Mouse (Mus musculus): Measurements from ENCODE around the gene Mtm1.

Gene Mtm1

DNA sequence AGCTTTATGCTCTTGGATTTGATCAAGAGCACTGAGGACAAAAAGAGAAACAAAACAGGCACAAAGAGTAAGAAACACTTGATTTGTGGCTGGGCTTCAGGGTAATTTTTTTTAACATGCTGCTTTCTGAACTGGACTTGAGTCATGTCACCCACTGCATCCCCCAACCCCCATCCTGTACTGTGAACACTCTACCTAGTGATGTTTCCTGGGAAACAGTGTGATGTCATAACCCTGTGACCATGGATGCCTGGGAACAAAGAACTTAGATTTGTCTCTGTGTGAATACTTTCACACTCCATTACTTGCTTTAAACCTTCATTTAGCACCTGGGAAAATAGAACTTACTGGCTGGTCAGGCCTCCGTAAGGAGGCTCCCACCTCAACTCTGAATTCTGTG lies at the start of gene Mtm1:
Mtm1 (plus strand) TSS at position 301 of the 400 bp plus-strand sequence.
- no peak for DNase-seq (ENCODE audit: low spot score in 2 of 2)

DNA sequence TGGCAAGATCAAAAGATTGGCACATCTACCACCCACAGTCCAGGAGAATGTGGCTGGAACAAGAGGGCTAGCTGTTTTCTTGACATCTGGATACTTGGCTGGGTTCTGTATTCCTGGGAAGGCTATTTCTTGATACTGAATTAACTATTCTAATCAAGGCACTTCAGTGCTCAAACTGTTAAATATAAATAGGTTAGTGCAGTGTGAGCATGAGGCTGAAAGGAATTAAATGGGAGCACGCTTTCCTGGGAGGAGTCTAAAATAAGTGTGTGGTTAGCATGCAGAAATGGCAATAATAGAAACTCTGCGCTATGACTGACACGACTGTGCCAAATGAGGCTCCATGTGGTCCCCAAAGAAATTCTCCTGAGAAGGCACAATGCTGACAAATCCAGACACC lies 29.0 kb upstream of the Mtm1 start:
- peak in 1 of 2 experiments; percentile 3 for DNase-seq (ENCODE audit: low spot score in 2 of 2)

DNA sequence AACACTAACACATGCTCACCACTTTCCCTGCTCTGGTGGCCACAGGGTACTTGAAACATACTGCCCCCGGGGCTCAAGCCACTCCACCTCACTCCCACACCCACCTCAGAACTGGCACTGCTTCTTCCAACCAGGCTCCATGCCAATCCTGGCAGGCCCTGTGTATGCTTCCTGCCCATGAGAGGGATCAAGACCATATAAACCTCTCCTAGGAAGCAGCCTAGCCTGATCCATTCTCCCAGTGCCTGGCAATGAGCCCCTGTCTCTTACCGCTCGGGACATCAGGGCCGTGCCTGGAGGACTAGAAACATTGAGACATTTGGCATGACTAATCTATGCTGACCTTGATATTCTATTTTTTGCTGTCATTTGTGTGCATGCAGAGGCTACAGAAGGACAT lies 26.9 kb upstream of the Mtm1 start:
- DNase-seq (ENCODE audit: low spot score in 2 of 2), result no peak

DNA sequence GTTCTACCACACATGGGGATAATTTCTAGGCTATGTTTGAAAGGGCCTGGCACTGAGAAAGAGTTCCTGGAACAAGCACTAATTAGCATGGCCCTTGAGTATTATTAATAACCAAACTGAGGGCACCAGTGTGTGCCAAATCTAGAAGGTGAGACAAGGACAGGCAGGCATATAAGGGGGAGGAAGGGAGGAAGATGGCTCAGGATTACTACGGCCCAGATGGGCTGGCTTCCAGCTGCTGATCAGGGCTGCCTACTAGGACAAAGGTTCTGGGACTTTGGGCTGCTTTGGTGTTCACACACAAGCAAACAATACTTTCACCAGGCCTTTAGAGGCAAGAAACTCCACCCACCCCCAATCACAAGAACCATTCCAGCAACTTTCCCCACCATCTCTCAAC lies 24.2 kb upstream of the Mtm1 start:
- DNase-seq (ENCODE audit: low spot score in 2 of 2), result no peak

DNA sequence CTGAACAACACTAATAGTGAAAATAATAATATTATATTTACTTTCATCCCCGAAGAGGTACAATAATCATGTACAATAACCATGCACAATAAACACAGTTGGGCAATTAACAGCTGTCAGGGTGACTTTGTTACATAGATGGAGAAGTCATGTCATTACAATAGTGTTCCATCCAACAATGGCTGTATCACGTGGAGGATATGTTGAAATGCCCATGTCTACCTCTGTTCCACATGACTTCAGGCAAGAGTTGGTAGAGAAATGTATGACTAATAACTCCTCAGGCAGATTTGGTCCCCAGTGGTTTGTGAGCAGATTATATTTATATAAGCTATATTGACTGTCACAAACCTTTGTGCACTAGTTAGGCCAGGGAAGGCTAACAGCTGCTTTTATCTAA lies 5.8 kb upstream of the Mtm1 start:
- no peak for DNase-seq (ENCODE audit: low spot score in 2 of 2)

DNA sequence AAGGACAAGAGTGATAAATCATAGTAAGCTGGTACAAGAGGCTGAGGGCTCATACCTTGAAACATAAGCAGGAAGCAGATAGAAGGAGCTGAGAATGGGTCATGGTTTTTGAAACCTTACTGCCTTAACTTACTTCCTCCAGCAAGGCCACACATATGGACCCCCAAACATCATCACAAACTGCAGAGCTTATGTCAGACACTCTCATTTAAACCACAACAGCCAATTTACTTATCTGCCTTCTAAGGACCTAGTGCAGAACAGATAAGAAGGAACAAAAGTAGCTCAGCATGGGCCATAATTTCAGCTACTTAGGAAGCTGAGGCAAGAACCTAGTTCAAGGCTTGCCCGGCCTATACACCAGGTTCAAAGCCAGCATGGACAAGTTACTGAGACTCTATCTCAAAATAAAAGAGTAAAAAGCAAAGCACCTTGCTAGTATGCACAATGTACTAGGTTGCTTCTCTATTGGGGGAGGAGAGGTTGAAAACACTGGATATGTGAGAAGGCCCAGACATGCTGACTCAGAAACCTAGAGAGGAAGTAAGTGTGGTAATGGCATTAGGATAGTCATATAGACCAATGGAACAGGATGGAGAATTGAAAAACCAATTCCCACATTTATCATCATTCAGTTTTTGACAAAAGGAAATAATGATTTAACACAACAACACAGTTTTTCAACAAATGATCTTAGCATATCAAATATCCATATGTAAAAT lies 4.6 kb upstream of the Mtm1 start:
- no peak for DNase-seq (ENCODE audit: low spot score in 2 of 2)

DNA sequence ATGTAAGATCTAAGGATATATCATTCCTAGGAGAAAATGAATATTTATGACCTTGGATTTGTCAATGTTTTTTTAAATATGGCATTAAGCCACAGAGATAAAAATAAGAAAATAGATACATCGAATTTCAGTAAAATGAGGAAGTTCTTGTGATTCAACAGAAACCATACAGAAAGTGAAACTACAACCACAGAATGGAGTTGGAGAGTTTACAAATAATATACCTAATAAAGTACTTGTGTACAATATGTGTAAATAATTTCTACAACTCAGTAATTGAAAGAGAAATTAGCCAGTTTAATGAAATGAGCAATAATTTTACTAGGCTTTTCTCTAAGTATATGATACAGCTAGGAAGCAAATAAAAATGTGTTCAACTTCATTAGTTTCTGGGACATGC lies 4.0 kb upstream of the Mtm1 start:
- no peak for DNase-seq (ENCODE audit: low spot score in 2 of 2)

DNA sequence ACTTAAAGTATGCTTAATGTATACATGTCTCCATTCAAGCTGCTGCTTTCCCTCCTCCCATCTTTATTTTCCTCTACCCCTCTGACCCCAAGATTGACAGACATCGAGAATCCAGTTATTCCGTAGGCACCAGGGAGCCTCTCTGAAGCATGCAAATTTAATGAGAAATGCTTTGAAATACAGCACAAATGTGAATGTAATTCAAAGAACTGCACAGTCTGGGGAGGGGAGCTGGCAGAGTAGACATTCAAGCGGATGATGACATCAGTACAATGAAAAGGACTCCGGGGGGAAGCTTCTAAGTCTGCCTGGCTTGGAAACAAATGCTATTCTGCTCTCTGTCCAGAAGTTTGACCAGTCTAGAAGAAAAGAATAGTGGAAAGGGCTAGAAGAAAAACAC lies 2.3 kb downstream of the Mtm1 start:
- no peak for DNase-seq (ENCODE audit: low spot score in 2 of 2)

DNA sequence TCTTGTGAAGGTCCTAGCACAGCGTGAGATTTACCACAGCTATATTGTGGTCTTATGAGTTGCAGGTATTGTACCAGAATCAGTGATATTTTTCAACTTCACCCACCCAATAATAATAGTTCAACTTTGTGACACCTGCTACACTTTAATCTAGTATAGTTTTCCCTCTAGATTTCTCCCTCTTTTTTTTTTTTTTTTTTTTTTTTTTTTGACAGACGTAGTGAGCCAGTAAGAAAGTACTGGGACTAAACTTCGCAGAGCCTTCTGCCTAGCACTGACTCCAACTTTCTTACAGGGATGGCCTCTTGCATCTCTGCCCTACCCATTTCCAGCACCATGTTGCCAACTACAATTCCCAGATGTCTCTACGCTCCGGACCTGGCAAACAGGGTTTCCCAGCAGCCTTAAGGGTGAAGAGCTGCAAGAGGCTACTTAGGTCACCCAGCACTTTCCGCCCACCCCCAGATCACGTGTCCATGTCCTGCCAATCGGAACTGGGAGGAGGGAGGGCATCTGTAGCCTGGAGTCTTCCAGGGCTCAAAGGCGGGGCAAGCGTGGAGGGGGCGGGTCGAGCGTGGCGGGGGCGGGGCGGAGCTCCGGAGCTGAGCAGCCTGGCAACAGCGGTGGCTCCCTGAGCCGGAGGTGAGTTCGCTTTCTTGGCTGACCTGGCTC lies 4.0 kb downstream of the Mtm1 start:
- DNase-seq (ENCODE audit: low spot score in 2 of 2), result peak; percentile 68 to 82

DNA sequence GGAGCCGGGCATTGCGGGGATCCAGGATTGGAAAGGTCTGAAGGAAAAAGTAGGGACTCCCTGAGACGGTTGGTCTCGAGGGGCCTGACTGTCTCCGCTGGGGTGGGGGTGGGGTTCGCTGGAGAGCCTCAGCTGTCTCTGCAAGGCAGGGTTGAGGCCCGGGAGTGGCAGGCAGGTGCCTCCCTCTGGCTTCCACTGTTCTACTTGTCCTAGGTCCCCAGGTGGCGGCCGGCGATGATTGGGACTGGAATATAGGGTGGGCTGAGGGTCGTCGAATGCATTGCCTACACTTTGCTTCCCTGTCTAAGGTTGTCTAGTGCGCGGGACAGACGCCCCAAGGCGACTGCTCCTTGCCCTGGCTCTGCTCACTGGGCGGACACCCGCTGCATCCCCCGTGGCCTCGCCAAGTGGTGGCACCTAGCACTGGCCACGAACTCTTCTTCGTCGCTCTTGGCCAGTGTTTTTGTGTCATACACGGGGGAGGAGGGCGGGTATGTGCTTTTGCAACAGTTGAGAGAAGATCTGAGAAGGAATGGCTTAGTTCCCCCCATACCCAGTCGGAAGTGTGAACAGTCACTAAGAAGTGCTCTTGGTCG lies 4.6 kb downstream of the Mtm1 start:
- DNase-seq (ENCODE audit: low spot score in 2 of 2), result peak in 1 of 2 experiments; percentile 8

DNA sequence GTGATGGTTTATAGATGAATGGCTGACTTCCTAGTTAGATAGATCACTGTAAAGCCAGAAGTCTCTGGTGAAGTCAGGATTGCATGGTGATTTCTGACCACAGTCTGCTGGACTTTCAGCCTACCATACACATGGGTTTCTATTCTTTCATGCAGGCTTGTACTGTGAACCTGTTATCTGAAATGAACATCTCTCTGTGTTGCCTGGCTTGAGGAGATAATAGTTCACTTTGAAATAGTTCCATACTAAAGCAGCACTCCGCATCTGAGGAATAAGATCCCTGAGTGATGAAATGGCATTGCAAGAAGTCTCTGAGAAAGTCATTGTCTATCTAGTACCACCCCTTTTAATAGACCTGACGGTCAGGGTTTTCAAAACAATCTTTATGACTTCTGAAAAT lies 6.3 kb downstream of the Mtm1 start:
- DNase-seq (ENCODE audit: low spot score in 2 of 2), result no peak

DNA sequence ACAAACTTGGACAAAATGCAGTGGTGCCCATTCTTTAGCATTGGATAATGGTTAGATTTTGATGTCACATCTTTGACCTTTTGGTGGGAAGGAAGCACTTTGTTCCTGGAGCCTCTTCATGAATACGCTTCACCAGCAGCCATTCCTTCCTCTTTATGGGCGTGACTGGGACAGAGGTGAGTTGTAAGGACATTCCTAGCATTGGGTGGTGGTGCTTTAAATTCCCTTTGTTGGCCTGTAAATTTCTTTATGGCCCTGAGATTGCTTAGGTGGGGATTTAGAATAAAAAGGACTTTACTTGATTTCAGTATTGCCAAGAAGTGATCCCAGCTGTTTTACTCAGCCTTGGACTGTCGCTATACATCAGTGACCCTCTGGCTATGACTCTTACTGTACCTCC lies 8.3 kb downstream of the Mtm1 start:
- DNase-seq (ENCODE audit: low spot score in 2 of 2), result no peak

DNA sequence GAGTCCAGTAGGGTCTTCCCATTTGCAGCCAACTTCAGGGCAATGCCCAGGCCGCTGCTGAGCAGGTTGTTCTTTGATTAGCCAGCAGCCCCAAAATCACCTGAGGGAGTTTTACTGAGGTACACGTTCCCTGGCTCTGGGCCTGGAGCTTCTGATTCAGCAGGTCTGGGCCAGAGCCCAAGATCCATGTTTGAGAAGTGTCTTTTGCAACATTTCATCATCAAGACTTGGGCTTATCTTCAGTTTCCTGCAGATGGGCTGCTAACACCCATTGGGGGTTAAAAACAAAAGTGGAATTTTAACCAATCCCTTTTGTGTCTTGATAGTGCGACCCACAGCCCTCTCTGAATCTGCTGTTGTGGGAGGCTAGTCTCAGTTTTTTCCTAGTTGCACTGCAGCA lies 10.3 kb downstream of the Mtm1 start:
- no peak for DNase-seq (ENCODE audit: low spot score in 2 of 2)

DNA sequence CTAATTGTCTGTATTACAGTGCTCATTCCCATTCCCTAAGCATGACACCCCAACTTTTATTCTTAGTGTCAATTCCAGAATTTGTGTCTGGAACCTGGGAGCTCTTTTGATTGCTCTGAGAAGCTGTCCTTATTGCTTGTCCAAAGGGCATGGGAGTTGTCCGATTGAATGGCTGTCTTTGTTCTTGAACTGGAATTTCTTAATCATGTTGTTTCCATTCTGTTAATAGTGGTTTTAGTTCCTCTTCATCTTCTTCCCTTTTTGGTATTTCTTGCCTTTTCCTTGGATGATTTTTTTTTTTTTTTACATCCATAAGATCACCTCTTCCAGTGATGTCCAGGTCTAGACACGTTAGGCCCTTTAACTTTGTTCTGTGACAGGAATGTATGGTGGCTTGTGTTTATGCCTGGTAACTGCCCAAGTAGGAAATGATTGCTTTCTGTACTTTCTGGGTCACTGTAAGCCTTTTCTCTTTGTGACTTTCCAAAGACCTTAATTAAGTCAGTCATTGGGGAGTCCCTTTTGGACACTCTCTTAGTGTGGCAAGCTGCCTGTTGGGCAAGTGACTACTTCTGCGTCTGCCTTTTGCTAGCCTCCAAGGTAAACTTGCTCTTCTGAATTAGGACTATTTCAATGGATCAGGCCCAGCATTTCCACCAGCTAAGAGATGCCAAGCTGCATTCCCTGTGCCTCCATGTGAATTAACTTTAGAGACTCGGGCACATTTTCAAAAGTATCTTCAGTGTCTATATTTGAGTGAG lies 12.3 kb downstream of the Mtm1 start:
- no peak for DNase-seq (ENCODE audit: low spot score in 2 of 2)

DNA sequence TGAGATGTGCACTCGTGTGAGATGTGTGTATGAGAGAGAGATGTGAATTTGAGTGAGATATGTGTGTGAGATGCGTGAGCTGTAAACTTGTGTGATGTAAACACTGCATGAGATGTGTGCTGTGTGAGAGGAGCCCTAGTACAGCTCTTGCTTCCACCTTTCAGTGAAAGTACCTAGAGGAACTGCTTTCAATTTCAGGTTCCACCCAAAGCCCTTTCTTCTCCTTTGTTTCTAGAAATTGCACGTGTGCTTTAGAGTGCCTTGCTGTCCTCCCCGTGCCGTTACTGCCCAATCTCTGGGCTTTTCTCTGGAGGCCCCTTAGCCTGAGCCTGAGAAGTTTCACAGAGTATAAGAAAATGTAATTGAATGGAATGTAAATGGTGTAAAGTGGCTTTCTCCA lies 16.3 kb downstream of the Mtm1 start:
- DNase-seq (ENCODE audit: low spot score in 2 of 2), result no peak

DNA sequence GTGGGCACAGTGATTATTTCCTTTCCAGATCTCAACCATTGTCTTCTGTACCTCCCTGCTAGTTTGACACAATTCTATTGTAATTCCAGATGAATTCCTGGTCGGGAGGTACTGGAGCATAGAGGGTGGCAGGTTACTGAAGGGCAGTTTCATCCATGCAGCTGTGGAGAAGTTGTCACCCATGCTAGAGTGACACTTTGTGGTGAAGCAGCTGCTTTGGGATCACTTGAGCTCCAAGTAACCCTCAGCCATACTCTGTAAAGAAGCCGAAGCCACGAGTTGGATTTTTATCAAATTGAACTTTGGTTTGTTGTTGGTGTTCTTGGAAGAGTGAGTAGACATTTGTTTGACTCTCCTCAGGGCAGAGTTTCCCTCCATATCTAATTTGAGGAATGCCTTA lies 17.6 kb downstream of the Mtm1 start:
- DNase-seq (ENCODE audit: low spot score in 2 of 2), result no peak

DNA sequence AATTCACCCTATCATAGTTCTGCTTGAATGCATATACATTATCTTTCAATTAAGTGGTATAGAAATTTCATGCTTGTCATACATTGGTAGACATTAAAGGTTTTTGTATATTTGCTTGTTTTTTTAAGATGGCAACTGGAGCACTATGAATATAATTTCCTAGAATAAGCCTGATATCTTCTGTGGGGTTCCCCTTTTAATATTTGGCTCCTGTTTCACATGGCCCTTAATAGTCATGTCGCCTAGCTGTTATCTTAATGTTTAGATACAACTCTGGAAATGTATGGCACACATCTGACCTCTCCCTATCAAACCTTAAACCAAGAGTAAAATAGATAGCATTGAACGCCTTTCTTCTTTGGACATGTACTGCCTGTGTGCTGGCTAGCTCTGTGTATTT lies 20.3 kb downstream of the Mtm1 start:
- DNase-seq (ENCODE audit: low spot score in 2 of 2), result no peak

DNA sequence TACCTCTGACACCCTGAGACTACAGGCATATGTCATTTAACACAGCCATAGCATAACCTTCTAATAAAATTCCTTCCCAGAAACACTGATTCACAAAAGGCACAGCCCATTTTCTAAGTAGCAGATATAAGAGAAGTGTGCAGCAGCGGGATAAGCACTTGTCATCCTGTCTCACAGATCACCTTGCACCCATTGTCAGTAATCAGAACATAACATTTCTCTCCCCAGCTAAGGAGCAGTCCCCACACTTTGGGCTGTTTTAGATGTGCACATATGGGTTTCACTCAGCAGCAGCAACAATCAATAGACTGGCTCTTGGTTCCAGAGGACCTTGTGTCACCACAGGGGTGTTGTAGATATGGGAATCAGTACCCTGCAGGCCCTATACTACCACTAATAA lies 45.9 kb downstream of the Mtm1 start:
- DNase-seq (ENCODE audit: low spot score in 2 of 2), result no peak

DNA sequence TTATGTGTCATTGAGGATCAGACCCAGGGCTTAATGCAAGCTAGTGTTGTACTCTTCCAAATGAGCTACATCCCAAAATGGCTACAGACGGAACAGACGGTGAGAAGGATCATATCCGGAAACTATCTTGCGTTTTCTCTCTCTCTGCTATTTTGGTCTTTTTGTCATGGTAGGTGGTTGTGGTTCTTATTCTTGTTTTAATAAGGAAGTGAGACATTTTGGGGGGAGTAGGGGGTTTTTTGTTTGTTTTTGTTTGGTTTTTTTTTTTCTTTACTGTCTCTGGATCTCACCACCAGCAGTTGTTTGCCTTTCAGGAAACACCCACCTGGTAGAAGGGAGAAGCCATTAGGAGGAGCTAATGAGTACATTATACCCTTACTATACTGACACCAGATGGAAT lies 50.3 kb downstream of the Mtm1 start:
- no peak for DNase-seq (ENCODE audit: low spot score in 2 of 2)

DNA sequence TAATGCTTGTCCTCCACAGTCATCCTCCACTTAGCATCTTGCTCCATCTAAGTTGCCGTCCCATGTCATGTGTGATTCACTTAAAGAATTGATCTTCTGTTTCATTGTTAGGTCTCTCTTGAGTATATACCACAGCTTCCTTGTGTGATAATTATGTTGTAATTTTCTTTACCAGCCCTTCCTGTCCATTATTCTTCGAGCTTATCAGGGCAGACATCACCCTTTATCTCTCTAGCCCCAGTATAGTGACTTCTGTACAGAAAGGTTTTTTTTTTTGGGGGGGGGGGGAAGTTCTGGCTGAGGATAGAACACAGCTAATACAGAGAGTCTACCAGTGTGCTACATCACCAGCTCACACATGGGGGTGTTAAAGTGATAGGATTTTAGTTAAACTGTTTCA lies 53.7 kb downstream of the Mtm1 start:
- DNase-seq (ENCODE audit: low spot score in 2 of 2), result no peak

DNA sequence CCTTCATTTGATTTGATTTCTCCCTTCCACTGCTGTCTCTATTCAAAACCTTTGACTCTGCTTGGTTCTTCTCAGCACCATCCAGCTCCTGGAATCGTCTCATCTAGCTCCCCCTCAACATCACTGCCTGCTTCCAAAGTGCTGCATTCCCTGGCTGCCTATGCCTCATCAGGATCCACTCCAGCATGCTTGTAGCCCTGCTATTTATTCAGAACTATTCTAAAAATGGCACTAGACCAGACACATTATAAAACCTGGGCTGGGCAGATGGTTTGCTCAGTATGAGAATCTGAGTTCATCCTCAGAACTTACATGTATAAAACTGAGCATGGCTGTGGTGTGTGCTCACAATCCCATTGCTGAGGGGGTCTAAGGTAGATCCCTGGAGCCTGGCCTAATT lies 58.4 kb downstream of the Mtm1 start:
- DNase-seq (ENCODE audit: low spot score in 2 of 2), result peak; percentile 7 to 8

DNA sequence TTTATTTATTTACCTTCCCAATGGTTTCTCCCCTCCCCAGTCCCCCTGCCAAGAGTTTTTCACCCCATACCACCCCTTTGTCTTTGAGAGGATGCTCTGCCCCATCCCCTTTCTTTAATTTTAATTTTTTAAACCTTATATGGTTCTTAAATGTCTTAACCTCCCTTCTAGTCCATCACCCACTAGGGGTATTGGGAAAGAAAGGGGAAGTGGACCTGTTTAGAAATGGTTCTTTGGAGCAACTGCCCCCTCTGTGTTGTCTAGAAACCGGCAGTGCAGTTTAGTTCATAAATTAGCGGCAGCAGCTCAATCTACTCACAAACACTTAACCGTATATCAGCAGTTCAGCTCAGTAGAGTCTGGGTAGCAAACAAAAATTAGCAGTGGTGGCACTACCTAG lies 63.6 kb downstream of the Mtm1 start:
- no peak for DNase-seq (ENCODE audit: low spot score in 2 of 2)

DNA sequence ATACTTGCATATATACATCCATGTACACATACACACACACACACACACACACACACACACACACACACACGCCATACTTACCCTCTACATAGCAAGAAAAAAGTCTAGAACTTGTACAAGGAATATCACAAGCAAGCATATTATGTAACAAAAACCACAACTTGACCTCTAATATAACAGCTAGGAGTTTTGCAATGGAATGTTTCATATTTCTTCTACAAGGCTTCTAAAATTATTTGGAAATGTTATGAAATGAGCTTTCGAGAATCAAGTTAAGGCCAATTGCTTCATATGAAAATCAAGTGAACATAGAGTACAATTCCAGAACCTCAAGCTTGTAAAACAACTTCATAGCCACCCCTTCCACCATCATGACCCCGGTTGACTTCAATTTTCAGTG lies 74.9 kb downstream of the Mtm1 start:
- no peak for DNase-seq (ENCODE audit: low spot score in 2 of 2)

Data from frontal cortex, postnatal 10 days (tissue).